Mouse (Mus musculus) lung, embryonic 14.5 days (tissue): Measurements from ENCODE around the gene Hnrnpul1. TPM values are rescaled to one million over a fixed set of nuclear protein-coding genes. Genes with fewer than 3 reads are reported as not detected.

Experiments used
- ATAC-seq: fragments of 200-750 bp; cut with Nextera tagmentation; 2 replicates; pipeline ENCODE4 v1.8.0; 2017; ENCODE audit warnings: mild to moderate bottlenecking, moderate TSS enrichment, moderate library complexity; ENCODE audit not compliant: insufficient read depth
- DNase-seq: peaks from one replicate; pipeline ENCODE4 v3.0.0-alpha.2; 2015
- H3K27ac ChIP-seq: fragments of 300-500 bp; sonication (generic); 2 replicates; pipeline ENCODE4 v1.5.1; 2014; ENCODE audit warnings: low read depth, mild to moderate bottlenecking, moderate library complexity
- H3K27me3 ChIP-seq: fragments of 300-500 bp; sonication (generic); 2 replicates; pipeline ENCODE4 v1.6.1; 2014; ENCODE audit warnings: low read length, control low read depth; ENCODE audit not compliant: insufficient read depth
- H3K36me3 ChIP-seq: fragments of 300-500 bp; sonication (generic); 2 replicates; pipeline ENCODE4 v1.6.1; 2014; ENCODE audit warnings: control low read depth; ENCODE audit not compliant: insufficient read depth
- H3K4me1 ChIP-seq: fragments of 300-500 bp; sonication (generic); 2 replicates; pipeline ENCODE4 v1.6.1; 2014; ENCODE audit warnings: antibody characterized with exemption, control low read depth; ENCODE audit not compliant: insufficient read depth
- H3K4me2 ChIP-seq: fragments of 300-500 bp; sonication (generic); 2 replicates; pipeline ENCODE4 v1.6.1; 2014; ENCODE audit warnings: mild to moderate bottlenecking
- H3K4me3 ChIP-seq: fragments of 300-500 bp; sonication (generic); 2 replicates; pipeline ENCODE4 v1.5.1; 2014; ENCODE audit warnings: low read depth, low read length
- H3K9ac ChIP-seq: fragments of 300-500 bp; sonication (generic); 2 replicates; pipeline ENCODE4 v1.6.1; 2014
- H3K9me3 ChIP-seq: fragments of 300-500 bp; sonication (generic); 2 replicates; pipeline ENCODE4 v1.6.1; 2016; ENCODE audit warnings: low read depth, low read length, control low read depth
- CTCF ChIP-seq: IDR thresholded peaks from 2 replicates; pipeline ENCODE4 v1.5.1; 2016; ENCODE audit warnings: antibody characterized with exemption, low read depth
- WGBS: fragments of 180-500 bp; shearing (Covaris S2); extraction: QIAGEN DNeasy Blood & Tissue Kit; methylation state at CpG from one replicate; pipeline ENCODE4 v1.1.7; 2014; 5-methylcytosine and 5-hydroxymethylcytosine counted together
- polyA plus RNA-seq: library from polyadenylated mRNA; unstranded; fragments of >200 nt; fragmentation: Nextera tagmentation; extraction: Ambion mirVana; gene quantifications from 2 replicates; pipeline ENCODE4 v1.2.1, GENCODE M21; 2014

Hnrnpul1 gene
- polyA plus RNA-seq, 1 experiment from 2014 or later, result 80.3 TPM

DNA sequence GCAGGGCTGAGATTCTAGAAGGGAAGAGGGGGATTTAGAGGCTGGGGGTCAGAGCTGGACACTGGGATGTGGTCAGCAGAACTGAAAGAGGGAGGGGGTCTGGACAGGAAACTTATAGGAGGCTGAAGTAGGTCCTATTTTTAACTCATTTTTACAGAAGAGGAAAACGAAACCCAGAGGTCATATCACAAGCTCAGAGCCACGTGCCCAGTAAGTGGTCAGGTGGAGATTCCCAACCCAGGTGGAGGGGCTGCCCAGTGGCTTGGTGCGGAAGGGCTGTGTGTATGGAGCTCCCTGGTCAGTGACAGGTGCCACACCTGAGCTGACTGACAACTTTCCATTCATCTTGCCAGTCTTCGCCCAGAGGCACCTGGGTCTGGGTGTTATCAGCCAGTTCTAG, 32.4 kb upstream of the Hnrnpul1 start:
- Histone ChIP-seq H3K27ac (no peak overlapping the region), H3K27me3 (no peaks in the 10 kb centered on the region), H3K9ac (no peak overlapping the region), H3K36me3 (no peaks in the 10 kb centered on the region), H3K4me1 (0 out of 2 replicates have a peak, but pooled peaks cover under 1% of the 10 kb centered on the region), H3K9me3 (no peaks in the 10 kb centered on the region), H3K4me2 (peak overlapping the region; percentile 89), H3K4me3 (peak overlapping the region; percentile 60; the same call in 1 of the 2 replicates)
- no peak for ATAC-seq
- no peak for TF ChIP-seq CTCF
- whole genome bisulfite sequencing, result 66% methylated on average over 4 of the region's 4 CpGs
- DNase-seq, result no peak

DNA sequence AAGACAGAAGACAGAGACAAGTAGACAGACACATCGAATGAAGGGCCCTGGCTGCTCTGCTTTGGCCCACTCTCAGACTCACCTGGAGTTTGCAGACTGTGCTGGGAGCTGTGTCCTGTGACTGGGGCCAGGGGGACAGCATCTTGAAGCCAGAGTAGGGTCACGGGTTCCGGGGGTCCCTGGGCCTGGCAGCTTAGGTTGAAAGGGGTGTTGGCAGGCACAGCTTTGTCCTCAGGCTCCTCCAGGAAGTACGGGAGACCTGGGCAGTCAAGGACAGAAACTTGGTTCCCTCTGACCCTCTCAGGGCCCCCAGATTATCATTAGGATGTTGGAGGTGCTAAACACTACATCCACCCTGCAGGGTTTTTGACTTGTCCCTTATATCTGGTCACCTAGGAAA, 31.2 kb upstream of the Hnrnpul1 start:
- no peak for TF ChIP-seq CTCF

DNA sequence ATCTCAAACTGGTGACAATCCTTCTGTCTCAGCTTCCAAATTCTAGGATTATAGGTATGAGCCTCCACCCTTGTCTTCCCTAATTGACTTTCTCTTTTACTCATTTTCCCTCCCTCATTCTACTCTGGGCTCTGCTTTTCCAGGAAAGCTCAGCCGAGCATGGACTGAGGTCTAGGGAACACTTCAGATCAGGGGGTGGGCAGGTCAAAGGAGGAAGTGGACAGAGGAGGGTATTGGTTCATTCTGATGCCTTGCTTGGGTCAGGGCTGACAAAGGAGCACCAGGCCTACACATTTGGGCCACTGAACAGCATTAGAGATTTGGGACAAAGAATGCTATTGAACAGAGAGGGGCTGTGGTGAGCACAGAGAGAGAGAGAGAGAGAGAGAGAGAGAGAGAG, 30.3 kb upstream of the Hnrnpul1 start:
- H3K9me3 ChIP-seq, result no peaks in the 10 kb centered on the region
- H3K4me2 ChIP-seq, result no peak overlapping the region
- no peaks in the 10 kb centered on the region for H3K36me3 ChIP-seq
- H3K27me3 ChIP-seq, result no peaks in the 10 kb centered on the region
- 0 out of 2 replicates have a peak, but pooled peaks cover 10% of the 10 kb centered on the region for H3K4me1 ChIP-seq
- no peak overlapping the region for H3K27ac ChIP-seq
- DNase-seq (no peak), ATAC-seq (no peak)
- TF ChIP-seq CTCF, result no peak
- no peak overlapping the region for H3K4me3 ChIP-seq
- H3K9ac ChIP-seq, result no peak overlapping the region
- WGBS, result 52% methylated on average over 1 of the region's 1 CpGs

More for the DNA sequence above, 31.2 kb upstream of the Hnrnpul1 start:
- H3K36me3 ChIP-seq, result no peaks in the 10 kb centered on the region
- no peak for ATAC-seq
- no peak overlapping the region for H3K27ac ChIP-seq
- 63% methylated on average over 4 of the region's 4 CpGs for WGBS
- no peak overlapping the region for H3K9ac ChIP-seq
- no peak overlapping the region for H3K4me3 ChIP-seq
- 0 out of 2 replicates have a peak, but pooled peaks cover 10% of the 10 kb centered on the region for H3K4me1 ChIP-seq
- no peaks in the 10 kb centered on the region for H3K9me3 ChIP-seq
- H3K27me3 ChIP-seq, result no peaks in the 10 kb centered on the region
- no peak overlapping the region for H3K4me2 ChIP-seq
- DNase-seq, result no peak

DNA sequence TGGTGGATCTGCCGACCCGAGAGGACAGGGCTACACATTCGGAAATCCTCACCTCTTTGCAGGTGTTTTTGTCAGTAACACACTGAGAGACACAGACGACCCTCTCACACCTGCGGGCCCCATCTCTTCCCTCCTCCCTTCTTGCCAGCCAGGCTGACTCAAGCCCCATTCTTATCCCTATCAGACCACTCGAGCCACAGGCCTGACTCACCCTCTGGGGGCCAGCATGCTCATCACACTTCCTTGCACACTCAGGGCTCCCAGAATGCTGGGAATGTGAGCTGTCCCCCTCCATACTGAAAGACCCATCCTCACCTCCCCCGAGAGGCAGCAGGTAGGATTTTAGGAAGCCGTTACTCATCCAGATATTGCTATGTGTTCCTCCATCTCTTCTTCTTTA, 29.2 kb upstream of the Hnrnpul1 start:
- no peaks in the 10 kb centered on the region; the same call in 1 of the 2 replicates for H3K36me3 ChIP-seq
- no peak overlapping the region for H3K9ac ChIP-seq
- H3K27me3 ChIP-seq, result no peaks in the 10 kb centered on the region
- H3K4me1 ChIP-seq, result peaks cover 10% of the 10 kb centered on the region; the same call in 1 of the 2 replicates
- no peak for TF ChIP-seq CTCF
- DNase-seq (no peak), ATAC-seq (no peak)
- no peak overlapping the region for H3K4me3 ChIP-seq
- no peaks in the 10 kb centered on the region for H3K9me3 ChIP-seq
- H3K27ac ChIP-seq, result no peak overlapping the region
- WGBS, result 56% methylated on average over 8 of the region's 8 CpGs
- H3K4me2 ChIP-seq, result no peak overlapping the region

DNA sequence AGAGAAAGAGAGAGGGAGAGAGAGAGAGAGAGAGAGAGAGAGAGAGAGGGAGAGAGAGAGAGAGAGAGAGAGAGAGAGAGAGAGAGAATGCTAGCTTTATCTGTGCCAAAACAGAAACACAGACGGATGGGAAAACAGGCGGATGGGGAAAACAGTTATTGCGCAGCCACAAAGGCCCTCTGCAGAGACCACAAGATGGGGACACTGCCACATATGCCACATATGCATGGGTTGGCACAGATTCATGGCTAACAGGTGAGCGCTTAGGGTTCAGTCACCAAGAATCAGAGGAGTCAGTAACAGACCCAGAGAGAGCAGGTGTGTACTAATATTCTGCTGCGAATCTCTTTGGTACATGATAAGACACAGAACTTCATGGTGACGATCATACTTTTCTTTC, 28.2 kb upstream of the Hnrnpul1 start:
- Histone ChIP-seq H3K4me2 (no peak overlapping the region), H3K9me3 (no peaks in the 10 kb centered on the region), H3K27ac (peak overlapping the region; percentile 7; the same call in 1 of the 2 replicates), H3K9ac (no peak overlapping the region), H3K27me3 (no peaks in the 10 kb centered on the region), H3K4me3 (no peak overlapping the region), H3K36me3 (peaks cover 7% of the 10 kb centered on the region; the same call in 1 of the 2 replicates), H3K4me1 (peaks cover 10% of the 10 kb centered on the region; the same call in 1 of the 2 replicates)
- DNase-seq (peak; percentile 30), ATAC-seq (no peak)
- WGBS, result 65% methylated on average over 6 of the region's 6 CpGs
- TF ChIP-seq CTCF, result 0 out of 2 replicates have a peak, but pooled peaks have one; percentile 21

DNA sequence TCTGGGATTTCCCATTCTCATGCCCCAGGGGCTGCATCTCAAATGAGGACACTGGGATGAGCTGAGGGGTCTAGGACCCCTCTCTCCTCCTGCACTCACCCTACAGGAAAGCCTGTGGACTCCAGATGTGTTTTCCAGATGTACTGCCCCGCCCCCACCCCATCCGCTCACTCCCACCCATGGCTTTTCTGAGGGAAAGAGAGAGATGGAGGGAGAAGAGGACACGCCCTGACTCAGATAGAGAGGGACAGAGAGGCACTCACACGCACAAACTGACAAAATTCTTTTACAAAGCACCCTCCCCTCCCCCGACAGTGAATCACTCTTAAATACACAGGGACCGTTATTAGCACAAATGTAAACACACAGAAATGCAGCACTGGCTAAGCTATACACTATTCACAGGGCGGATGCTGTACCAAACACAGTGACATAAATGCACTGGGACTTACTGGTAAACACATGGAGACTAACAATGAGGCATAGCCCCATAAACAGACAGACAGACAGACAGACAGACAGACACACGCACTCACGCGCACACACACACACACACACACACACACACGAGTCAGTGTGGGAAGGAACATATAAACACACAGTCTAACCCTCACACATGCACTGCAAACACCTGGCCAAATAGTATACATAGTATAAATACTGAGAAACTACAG, 27.5 kb upstream of the Hnrnpul1 start:
- Histone ChIP-seq H3K27ac (peak overlapping the region; percentile 86), H3K4me3 (peak overlapping the region; percentile 30), H3K9me3 (no peaks in the 10 kb centered on the region), H3K4me1 (peaks cover 10% of the 10 kb centered on the region; the same call in 1 of the 2 replicates), H3K27me3 (no peaks in the 10 kb centered on the region), H3K4me2 (peak overlapping the region; percentile 72), H3K36me3 (peaks cover 11% of the 10 kb centered on the region; the same call in 1 of the 2 replicates), H3K9ac (peak overlapping the region; percentile 48)
- 25% methylated on average over 11 of the region's 11 CpGs for WGBS
- peak; percentile 74 for DNase-seq
- peak; percentile 85 for ATAC-seq
- no peak for TF ChIP-seq CTCF

DNA sequence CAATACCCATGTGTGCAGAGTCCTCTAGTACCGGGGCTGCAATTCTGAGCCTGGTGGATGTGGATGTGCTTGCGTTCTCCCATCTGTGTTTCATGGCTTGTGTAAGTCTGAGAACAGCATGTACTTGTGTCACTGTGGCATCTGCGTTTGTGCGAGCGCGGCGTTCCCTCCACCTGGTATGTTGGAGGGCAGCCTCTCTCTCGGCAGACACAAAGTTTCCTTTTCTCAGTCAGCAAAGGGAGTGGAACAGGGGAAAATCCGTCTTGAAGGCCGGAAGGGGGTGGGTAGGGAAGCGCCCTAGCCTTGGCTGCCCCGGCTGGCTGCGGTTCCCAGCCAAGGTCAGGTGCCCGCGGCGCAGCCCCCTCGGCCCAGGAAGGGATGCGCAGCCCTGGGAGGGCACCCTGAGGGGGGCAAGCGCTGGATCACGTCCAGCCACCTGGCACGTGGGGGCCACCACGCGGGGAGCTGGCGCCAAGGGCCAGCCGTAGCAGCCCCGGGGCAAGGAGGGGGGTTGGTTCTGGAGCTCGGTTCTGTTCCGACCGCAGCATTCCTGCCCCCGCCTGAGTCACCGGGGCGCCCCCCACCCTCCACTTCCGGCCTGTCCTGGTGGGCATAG, 26.9 kb upstream of the Hnrnpul1 start:
- peak; percentile 46 for DNase-seq
- ATAC-seq, result peak; percentile 55
- no peaks in the 10 kb centered on the region for H3K27me3 ChIP-seq

More for the DNA sequence above, 26.9 kb upstream of the Hnrnpul1 start:
- Histone ChIP-seq H3K9me3 (no peaks in the 10 kb centered on the region), H3K4me1 (peaks cover 10% of the 10 kb centered on the region; the same call in 1 of the 2 replicates), H3K36me3 (peaks cover 14% of the 10 kb centered on the region; the same call in 1 of the 2 replicates), H3K4me2 (peak overlapping the region; percentile 72), H3K4me3 (peak overlapping the region; percentile 30), H3K27ac (peak overlapping the region; percentile 86), H3K9ac (peak overlapping the region; percentile 48)
- TF ChIP-seq CTCF, result no peak
- 9% methylated on average over 33 of the region's 33 CpGs for WGBS
